Mouse (Mus musculus): ENCODE results near the gene Tsga10.

DNA sequence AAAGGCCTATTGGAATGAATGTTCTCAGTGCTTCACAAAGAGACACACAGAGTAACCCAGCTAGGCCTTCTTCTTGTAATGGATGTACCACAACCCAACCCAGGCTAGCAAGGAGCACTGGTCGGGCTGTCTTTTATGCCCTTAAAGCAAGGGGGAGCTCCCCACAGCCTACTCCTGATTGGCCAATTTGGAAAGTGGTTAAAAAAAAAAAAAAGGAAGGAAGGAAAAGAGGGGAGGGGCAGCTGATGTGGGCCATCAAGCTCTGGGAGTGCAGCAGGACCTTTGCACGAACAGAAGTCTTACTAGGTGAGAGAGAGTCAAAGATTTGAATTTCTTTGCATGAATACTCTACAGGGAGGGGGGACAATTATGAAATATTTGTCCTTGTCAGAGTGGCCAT, 127.3 kb downstream of the Tsga10 start:
- TF ChIP-seq CTCF (IDR thresholded peaks at IDR 0.05), result no peak
- TF ChIP-seq EP300 (IDR thresholded peaks at IDR 0.05), result no peak

Data from lung, postnatal 0 days (tissue).